In the genomic region with DNA sequence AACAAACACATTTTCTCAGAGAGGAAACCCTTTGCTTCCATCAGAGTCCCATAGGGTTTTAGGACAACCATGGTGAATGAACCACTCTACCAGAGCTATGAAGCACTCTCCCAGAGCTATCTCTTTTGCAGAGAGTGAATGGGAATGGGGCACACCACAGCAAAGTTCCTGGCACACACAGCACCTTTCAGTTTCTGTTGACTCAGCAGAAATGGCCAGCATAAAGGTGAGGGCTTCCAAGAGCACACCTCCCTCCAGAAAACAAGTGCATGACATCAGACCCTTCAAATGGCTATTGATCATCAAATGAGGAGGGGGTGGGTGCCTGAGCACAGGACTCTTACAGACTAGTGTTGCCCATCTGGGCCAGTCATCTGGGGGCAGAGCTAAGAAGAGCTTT, we compare ENCODE assay signal across 2 mouse cellular contexts.
A peak's percentile ranks its signal among the peaks of the same experiment; 100 is the strongest.
TF ChIP-seq lines count a peak whose summit lies in the region.

No protein-coding gene starts in this region.

TF ChIP-seq in CH12.LX, 34 proteins besides CTCF, POLR2A, EP300 and RAD21:
- no peak for TF ChIP-seq NELFE (IDR thresholded peaks at IDR 0.05; ENCODE audit: low read depth, low read length)
- no peak for TF ChIP-seq ZKSCAN1 (IDR thresholded peaks at IDR 0.05; ENCODE audit: borderline replicate concordance, low read depth, low read length)
- TF ChIP-seq HCFC1 (IDR thresholded peaks at IDR 0.05; ENCODE audit: low read depth, low read length): no peak
- no peak for TF ChIP-seq MYC (IDR thresholded peaks at IDR 0.05; ENCODE audit: low read depth, low read length)
- no peak for TF ChIP-seq POLR2AphosphoS2 (IDR thresholded peaks at IDR 0.05; ENCODE audit: low read depth, low read length)
- TF ChIP-seq MXI1 (IDR thresholded peaks at IDR 0.05; ENCODE audit: low read depth, low read length): no peak
- TF ChIP-seq GABPA (IDR thresholded peaks at IDR 0.05; ENCODE audit: insufficient replicate concordance, low read depth, low read length): no peak
- TF ChIP-seq MAFK (IDR thresholded peaks at IDR 0.05; ENCODE audit: insufficient replicate concordance, low read length): peak; percentile 94

TF ChIP-seq in ES-E14, 5 proteins besides CTCF, POLR2A, EP300 and RAD21:
- TF ChIP-seq ZNF384 (IDR thresholded peaks at IDR 0.05; ENCODE audit: low read depth, low read length) (no peak), MAFK (IDR thresholded peaks at IDR 0.05; ENCODE audit: insufficient read depth, low read depth, low read length) (peak; percentile 91), HCFC1 (IDR thresholded peaks at IDR 0.05; ENCODE audit: borderline replicate concordance, insufficient read depth, low read length) (no peak), CHD2 (IDR thresholded peaks at IDR 0.05; ENCODE audit: low read depth, low read length) (no peak), ZC3H11A (IDR thresholded peaks at IDR 0.05; ENCODE audit: borderline replicate concordance, low read depth, low read length) (no peak)
